Mouse (Mus musculus): Measurements from ENCODE around the gene Ptafr. TPM values are rescaled to one million over a fixed set of nuclear protein-coding genes. Genes with fewer than 3 reads are reported as not detected.
A peak's percentile ranks its signal among the peaks of the same experiment; 100 is the strongest.

The Ptafr gene
- total RNA-seq, 1 experiment from 2014 or later: 136 TPM

- ATAC-seq (ENCODE audit: extremely low read depth, insufficient number of reproducible peaks, low FRiP score, poor library complexity, severe bottlenecking): no peak
Observed at GRCm38 (mm10) chr4:132603468-132603867, 39.6 kb downstream of the Ptafr start.

DNA sequence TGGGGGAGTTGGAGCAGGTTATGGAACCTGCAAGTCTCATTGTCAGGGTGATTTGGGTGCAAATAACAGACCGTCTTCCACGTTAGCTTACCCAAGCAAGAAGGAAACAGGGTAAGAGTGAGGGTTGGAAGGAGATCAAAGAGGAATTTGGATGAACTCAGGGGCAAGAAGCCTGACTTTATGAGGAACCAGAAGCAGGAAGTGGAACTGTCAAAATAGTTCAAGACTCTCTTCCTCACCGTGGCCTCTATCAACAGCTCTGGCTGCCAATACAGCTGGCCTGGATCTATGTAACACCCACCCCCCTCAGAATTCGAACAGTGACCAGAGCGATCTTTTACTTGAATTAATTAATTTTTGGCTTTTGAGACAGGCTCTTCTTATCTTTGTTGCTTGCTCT is 41.9 kb downstream of the Ptafr start:
- ATAC-seq (ENCODE audit: extremely low read depth, insufficient number of reproducible peaks, low FRiP score, poor library complexity, severe bottlenecking): peak; percentile 66

GRCm38 (mm10) chr4:132608147-132608546 is 44.3 kb downstream of the Ptafr start:
- no peak for ATAC-seq (ENCODE audit: extremely low read depth, insufficient number of reproducible peaks, low FRiP score, poor library complexity, severe bottlenecking)

DNA sequence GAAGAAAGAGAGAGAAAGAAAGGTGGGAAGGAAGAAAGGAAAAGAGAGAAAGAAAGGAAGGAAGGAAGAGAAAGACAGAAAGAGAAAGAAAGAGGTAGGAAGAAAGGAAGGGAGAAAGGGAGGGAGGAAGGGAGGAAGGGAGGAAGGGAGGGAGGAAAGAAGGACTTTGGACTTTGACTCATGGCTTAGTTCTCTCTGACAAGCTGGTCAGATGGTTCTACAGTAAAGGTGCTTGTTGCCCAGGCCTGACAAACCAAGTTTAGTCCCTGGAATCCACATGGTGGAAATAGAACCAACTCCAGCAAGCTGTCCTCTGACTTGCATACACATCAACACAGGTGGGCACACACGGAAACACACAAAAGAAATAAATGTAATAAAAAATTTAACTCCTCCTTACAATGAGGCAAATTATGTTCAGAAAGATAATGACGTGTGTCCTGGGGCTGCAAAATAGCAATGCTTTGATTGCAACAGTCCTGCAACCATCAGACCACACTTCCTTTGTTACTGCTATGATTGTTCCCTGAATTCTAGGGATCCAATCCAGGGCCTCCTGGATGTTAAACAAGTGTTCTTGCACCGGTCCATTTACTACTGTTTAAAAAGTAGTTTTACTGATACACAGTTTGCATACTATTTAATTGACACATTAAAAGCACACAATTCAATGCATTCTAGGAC is 46.6 kb downstream of the Ptafr start:
- ATAC-seq (ENCODE audit: extremely low read depth, insufficient number of reproducible peaks, low FRiP score, poor library complexity, severe bottlenecking): no peak

GRCm38 (mm10) chr4:132611320-132611719 is 47.5 kb downstream of the Ptafr start:
- no peak for ATAC-seq (ENCODE audit: extremely low read depth, insufficient number of reproducible peaks, low FRiP score, poor library complexity, severe bottlenecking)

GRCm38 (mm10) chr4:132617873-132618272 is 54.0 kb downstream of the Ptafr start:
- peak; percentile 69 for ATAC-seq (ENCODE audit: extremely low read depth, insufficient number of reproducible peaks, low FRiP score, poor library complexity, severe bottlenecking)

DNA sequence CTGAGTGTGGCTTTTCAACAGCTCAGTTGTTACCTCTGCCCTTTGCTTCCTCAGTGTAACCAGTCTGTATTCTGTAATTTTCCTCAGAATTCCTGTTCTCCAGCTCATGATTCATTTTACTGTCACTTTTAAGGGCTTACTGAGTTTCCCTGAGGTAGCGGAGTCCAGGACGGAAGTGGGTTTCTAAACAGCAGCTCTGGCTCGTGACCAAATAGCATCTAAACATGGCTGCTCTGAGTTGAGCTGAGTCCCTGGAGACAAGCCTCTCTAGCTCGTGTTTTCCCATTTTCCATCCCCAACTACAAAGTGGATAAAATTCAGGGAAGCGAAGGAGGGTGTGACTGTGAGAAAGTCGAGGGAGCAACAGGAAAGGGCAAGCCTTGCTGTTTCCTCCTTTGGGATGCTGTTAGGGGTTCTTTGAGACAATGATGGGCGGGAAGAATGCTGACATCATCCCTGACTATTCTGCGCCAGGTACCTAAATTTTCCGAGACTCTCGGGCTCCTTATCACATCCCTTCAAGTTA is 55.0 kb downstream of the Ptafr start:
- ATAC-seq (ENCODE audit: extremely low read depth, insufficient number of reproducible peaks, low FRiP score, poor library complexity, severe bottlenecking): no peak

GRCm38 (mm10) chr4:132620134-132620533 is 56.3 kb downstream of the Ptafr start:
- ATAC-seq (ENCODE audit: extremely low read depth, insufficient number of reproducible peaks, low FRiP score, poor library complexity, severe bottlenecking): no peak

DNA sequence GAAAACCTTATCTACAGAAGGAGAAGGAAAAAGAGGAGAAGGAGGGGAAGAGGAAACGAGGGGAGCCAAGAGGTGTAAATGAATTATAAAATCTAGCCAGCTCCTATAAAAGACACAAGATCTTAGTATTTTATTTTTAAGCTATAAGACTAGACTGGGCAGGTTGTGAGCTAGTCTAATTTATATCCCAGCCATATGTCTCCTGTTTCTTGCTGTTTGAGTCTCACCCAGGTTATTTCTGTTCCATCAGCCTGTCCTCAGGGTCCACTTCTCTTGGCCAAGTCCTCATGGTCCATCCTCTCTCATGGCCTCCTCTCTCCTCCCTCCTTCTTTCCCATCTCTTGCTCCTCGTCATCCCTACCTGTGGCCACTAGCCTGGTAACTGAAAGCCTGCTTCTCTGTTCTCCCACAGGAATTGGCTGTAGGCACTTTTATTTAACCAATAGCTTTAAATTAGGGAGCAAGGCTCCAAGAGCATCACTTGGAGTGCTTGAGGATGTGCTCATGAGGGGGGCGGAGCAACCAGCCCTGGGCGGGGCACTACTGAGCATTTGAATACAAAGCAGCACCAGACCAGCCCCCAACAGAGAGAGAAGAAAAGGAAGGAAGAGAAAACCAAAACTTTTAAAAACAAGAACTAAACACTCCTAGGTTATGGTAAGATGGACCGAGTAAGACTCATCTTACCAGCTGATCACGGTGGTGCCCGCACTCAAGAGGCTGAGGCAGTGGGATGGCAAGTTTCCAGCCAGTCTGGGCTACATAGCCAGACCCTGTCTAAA is 57.6 kb downstream of the Ptafr start:
- peak; percentile 29; the same call in 1 of the 2 replicates for ATAC-seq (ENCODE audit: extremely low read depth, insufficient number of reproducible peaks, low FRiP score, poor library complexity, severe bottlenecking)

DNA sequence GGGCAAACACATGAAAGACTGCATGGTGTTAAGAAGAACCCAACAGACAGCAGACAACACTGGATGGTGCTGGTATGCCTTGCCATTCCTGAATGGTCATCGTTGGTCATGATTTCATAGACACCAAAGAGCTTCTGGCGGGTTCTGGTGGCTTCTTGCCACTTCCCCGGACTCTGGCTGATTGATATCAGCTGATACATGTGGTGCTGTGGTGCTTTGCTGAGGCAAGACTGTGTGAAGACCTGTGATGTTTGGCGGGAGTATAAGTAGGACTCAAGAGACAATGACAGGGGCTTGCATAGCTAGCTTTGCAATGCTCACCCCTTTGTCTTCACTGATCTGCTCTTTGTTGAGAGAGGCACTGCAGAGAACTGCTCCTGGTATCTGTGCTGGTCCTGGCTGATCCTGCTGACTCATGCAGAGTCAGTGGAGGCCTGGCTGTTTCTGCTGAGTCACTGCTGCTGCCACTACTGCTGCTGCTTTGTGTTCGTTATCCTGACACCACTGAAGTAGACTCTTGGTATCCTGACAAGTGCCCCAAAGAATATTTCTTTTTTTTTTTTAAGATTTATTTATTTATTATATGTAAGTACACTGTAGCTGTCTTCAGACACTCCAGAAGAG is 60.3 kb downstream of the Ptafr start:
- no peak for ATAC-seq (ENCODE audit: extremely low read depth, insufficient number of reproducible peaks, low FRiP score, poor library complexity, severe bottlenecking)

GRCm38 (mm10) chr4:132628830-132629229 is 65.0 kb downstream of the Ptafr start:
- ATAC-seq (ENCODE audit: extremely low read depth, insufficient number of reproducible peaks, low FRiP score, poor library complexity, severe bottlenecking): 0 out of 2 replicates have a peak, but pooled peaks have one; percentile 33

Other genes with a start within 250 kb of the Ptafr start
- gene Trnau1ap, start 234.5 kb upstream of the Ptafr start, total RNA-seq (2017): 24.9 and 29.7 TPM in 2 replicates
- 3.3 and 7.9 TPM in 2 replicates for gene Rcc1, start 210.5 kb upstream of the Ptafr start, total RNA-seq (2017)
- 7.8 and 8.0 TPM in 2 replicates for gene Phactr4, start 141.6 kb upstream of the Ptafr start, total RNA-seq (2017)
- gene Med18, start 100.1 kb upstream of the Ptafr start, total RNA-seq (2017): 2.9 and 10.1 TPM in 2 replicates
- gene Sesn2, start 53.6 kb upstream of the Ptafr start, total RNA-seq (2017): 30.6 and 33.4 TPM in 2 replicates
- 127 and 138 TPM in 2 replicates for gene Atpif1, start 30.4 kb upstream of the Ptafr start, total RNA-seq (2017)
- 327 and 337 TPM in 2 replicates for gene Dnajc8, start 28.5 kb upstream of the Ptafr start, total RNA-seq (2017)
- 23.4 and 27.0 TPM in 2 replicates for gene Eya3, start 74.9 kb downstream of the Ptafr start, total RNA-seq (2017)
- 2.8 and 3.1 TPM in 2 replicates for gene Xkr8, start 168.5 kb downstream of the Ptafr start, total RNA-seq (2017)
- 2.6 and 4.7 TPM in 2 replicates for gene Smpdl3b, start 193.2 kb downstream of the Ptafr start, total RNA-seq (2017)
- 24.2 and 32.4 TPM in 2 replicates for gene Rpa2, start 204.3 kb downstream of the Ptafr start, total RNA-seq (2017)
- gene Themis2, start 232.3 kb downstream of the Ptafr start, total RNA-seq (2017): 269 and 270 TPM in 2 replicates